Mouse (Mus musculus): ENCODE results near the gene Art4. TPM values are rescaled to one million over a fixed set of nuclear protein-coding genes. Genes with fewer than 3 reads are reported as not detected.

The Art4 gene
- polyA plus RNA-seq, 1 experiment: 12.8 TPM

DNA sequence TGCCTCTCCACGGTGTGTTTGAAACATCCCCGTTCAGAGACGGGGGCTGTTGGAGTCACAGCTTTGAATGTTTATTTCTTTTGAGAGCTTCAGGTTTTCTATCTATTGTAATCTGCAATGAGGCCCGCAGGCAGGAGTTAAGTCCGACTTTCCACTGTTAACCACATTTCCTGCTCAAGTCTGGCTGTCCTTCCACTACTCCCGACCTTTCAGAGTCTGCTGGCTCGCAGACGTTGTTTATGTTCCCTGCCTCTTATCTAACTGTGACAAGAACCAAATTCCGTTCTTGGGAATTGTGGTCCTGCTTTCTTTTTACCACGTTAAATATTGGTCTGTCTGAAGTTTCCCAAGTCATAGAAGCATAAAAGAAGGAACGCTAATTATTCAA lies 334 bp upstream of the Art4 start:
- peak overlapping the region; percentile 61; the same call in 1 of the 2 replicates for H3K4me3 ChIP-seq (ENCODE audit: control insufficient read depth, insufficient read depth, low read length)
- peaks cover 34% of the 10 kb centered on the region for H3K4me1 ChIP-seq (replicated peaks; ENCODE audit: control insufficient read depth, insufficient read depth, low read length)
- H3K27me3 ChIP-seq (ENCODE audit: control insufficient read depth, insufficient read depth, low read length): no peaks in the 10 kb centered on the region
- 10% methylated on average over 11 of the region's 11 CpGs for WGBS
- peak overlapping the region; percentile 91 for H3K27ac ChIP-seq (ENCODE audit: control insufficient read depth, insufficient read depth, low read length)
- no peak for DNase-seq
- TF ChIP-seq POLR2A (IDR thresholded peaks at IDR 0.05; ENCODE audit: control insufficient read depth, extremely low read depth, insufficient read depth, low read length, poor library complexity) (no peak), CTCF (IDR thresholded peaks at IDR 0.05; ENCODE audit: borderline replicate concordance, control insufficient read depth, extremely low read depth, insufficient read depth, low read length, poor library complexity) (no peak)
- no peaks in the 10 kb centered on the region for H3K36me3 ChIP-seq (ENCODE audit: control insufficient read depth, insufficient read depth, low read length)

DNA sequence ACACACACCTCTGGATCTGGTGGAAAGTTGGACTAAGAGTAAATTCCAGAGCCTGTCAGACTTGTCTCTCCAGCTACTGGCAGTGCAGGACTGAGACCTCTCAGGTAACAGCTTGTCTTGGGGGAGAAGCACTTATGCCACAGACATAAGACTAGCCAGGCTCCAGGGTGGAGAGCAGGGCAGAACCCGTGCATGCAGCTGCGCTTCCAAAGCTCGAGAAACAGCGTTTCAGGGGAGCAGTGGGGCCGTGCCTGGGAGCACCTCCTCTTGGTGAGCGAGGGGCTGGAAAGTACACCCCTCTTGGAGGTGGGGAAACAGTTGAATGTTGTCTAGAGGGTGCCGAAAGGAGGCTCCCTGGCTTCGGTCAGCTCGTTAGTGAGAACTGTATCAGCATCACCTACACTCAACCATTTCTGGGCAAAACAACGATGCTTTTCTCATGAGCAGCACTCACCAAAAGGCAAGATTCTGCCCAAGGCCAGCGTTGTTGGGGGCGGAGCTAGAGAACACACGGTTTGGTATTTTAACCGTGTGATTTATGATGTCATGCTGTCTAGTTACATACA lies 1.4 kb downstream of the Art4 start:
- peaks cover 46% of the 10 kb centered on the region for H3K4me1 ChIP-seq (replicated peaks; ENCODE audit: control insufficient read depth, insufficient read depth, low read length)
- peak overlapping the region; percentile 44 for H3K4me3 ChIP-seq (ENCODE audit: control insufficient read depth, insufficient read depth, low read length)
- TF ChIP-seq CTCF (IDR thresholded peaks at IDR 0.05; ENCODE audit: borderline replicate concordance, control insufficient read depth, extremely low read depth, insufficient read depth, low read length, poor library complexity) (no peak), POLR2A (IDR thresholded peaks at IDR 0.05; ENCODE audit: control insufficient read depth, extremely low read depth, insufficient read depth, low read length, poor library complexity) (no peak)
- no peaks in the 10 kb centered on the region for H3K27me3 ChIP-seq (ENCODE audit: control insufficient read depth, insufficient read depth, low read length)
- H3K27ac ChIP-seq (ENCODE audit: control insufficient read depth, insufficient read depth, low read length): peak overlapping the region; percentile 100
- WGBS: 3% methylated on average over 14 of the region's 14 CpGs
- peak; percentile 64 for DNase-seq
- no peaks in the 10 kb centered on the region for H3K36me3 ChIP-seq (ENCODE audit: control insufficient read depth, insufficient read depth, low read length)

DNA sequence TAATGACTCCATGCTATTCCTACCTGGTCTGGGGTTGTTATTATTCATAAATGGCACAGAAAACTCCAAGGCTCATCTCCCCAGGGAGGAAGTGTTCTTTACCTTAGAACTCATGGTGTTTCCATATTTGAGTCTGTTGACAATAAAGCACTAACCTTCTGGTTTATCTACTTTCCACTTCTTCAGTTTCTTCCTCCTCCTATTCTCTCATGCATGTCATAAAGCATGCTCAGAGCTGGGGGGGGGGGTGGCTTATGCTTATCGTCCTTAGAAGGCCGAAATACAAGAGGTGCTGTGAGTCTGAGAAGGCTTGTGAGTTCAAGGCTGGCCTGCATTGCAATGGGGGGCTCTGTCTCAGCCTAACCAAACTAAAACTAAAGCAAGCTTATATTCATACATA lies 2.4 kb downstream of the Art4 start:
- Histone ChIP-seq H3K4me3 (ENCODE audit: control insufficient read depth, insufficient read depth, low read length) (no peak overlapping the region), H3K27ac (ENCODE audit: control insufficient read depth, insufficient read depth, low read length) (peak overlapping the region; percentile 100), H3K36me3 (ENCODE audit: control insufficient read depth, insufficient read depth, low read length) (no peaks in the 10 kb centered on the region), H3K4me1 (replicated peaks; ENCODE audit: control insufficient read depth, insufficient read depth, low read length) (peaks cover 49% of the 10 kb centered on the region), H3K27me3 (ENCODE audit: control insufficient read depth, insufficient read depth, low read length) (no peaks in the 10 kb centered on the region)
- TF ChIP-seq CTCF (IDR thresholded peaks at IDR 0.05; ENCODE audit: borderline replicate concordance, control insufficient read depth, extremely low read depth, insufficient read depth, low read length, poor library complexity) (no peak), POLR2A (IDR thresholded peaks at IDR 0.05; ENCODE audit: control insufficient read depth, extremely low read depth, insufficient read depth, low read length, poor library complexity) (no peak)
- WGBS: 50% methylated on average over 2 of the region's 2 CpGs
- no peak for DNase-seq

DNA sequence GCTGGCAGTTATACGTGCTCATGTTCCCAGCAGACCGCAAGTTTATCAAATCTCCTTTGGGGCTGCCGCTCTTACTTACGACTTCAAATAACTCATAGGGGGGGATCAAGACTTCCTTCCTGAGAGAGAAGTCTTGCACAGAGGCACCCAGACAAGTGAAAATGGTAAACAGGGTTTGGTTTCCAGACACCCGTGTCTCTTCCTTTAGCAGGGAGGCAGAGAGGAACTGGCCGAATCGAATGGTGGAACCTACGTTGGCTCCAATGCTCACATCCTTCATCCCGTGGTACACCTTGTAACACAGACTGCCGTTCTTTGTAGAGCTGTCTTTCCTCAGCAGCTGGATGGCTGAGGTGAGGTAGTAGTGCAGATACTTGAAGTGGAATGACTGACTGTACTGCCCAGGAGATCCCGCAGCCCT lies 3.2 kb downstream of the Art4 start:
- Histone ChIP-seq H3K27me3 (ENCODE audit: control insufficient read depth, insufficient read depth, low read length) (no peaks in the 10 kb centered on the region), H3K4me3 (ENCODE audit: control insufficient read depth, insufficient read depth, low read length) (peak overlapping the region; percentile 28), H3K4me1 (replicated peaks; ENCODE audit: control insufficient read depth, insufficient read depth, low read length) (peaks cover 53% of the 10 kb centered on the region), H3K36me3 (ENCODE audit: control insufficient read depth, insufficient read depth, low read length) (no peaks in the 10 kb centered on the region), H3K27ac (ENCODE audit: control insufficient read depth, insufficient read depth, low read length) (peak overlapping the region; percentile 100)
- 7% methylated on average over 11 of the region's 11 CpGs for WGBS
- TF ChIP-seq CTCF (IDR thresholded peaks at IDR 0.05; ENCODE audit: borderline replicate concordance, control insufficient read depth, extremely low read depth, insufficient read depth, low read length, poor library complexity) (no peak), POLR2A (IDR thresholded peaks at IDR 0.05; ENCODE audit: control insufficient read depth, extremely low read depth, insufficient read depth, low read length, poor library complexity) (peak; percentile 39; the same call in 1 of the 2 replicates)
- peak; percentile 69 for DNase-seq

DNA sequence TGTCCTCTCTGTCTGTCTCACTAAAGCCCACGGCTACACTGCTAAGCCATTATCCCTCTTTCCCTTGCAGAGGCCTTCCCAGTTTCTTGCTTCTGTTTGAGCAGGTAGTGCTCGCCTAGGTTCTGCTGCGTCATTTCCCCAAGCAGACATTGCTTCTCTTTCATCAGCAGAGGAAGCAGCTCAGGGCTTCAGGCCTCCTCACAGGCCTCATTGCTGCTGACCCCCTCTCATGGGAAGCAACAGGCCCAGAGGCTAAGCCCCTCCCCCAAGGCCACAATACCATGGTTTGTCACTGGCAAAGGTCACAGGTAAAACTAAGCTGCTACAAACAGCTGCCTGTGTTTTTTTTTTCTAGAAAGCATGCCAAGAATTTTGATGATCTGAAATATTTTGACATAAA lies 4.8 kb downstream of the Art4 start:
- Histone ChIP-seq H3K27ac (ENCODE audit: control insufficient read depth, insufficient read depth, low read length) (peak overlapping the region; percentile 54), H3K4me3 (ENCODE audit: control insufficient read depth, insufficient read depth, low read length) (no peak overlapping the region), H3K36me3 (ENCODE audit: control insufficient read depth, insufficient read depth, low read length) (no peaks in the 10 kb centered on the region), H3K27me3 (ENCODE audit: control insufficient read depth, insufficient read depth, low read length) (no peaks in the 10 kb centered on the region), H3K4me1 (replicated peaks; ENCODE audit: control insufficient read depth, insufficient read depth, low read length) (peaks cover 52% of the 10 kb centered on the region)
- WGBS: 28% methylated on average over 3 of the region's 3 CpGs
- DNase-seq: peak; percentile 42
- TF ChIP-seq POLR2A (IDR thresholded peaks at IDR 0.05; ENCODE audit: control insufficient read depth, extremely low read depth, insufficient read depth, low read length, poor library complexity): no peak
- no peak for TF ChIP-seq CTCF (IDR thresholded peaks at IDR 0.05; ENCODE audit: borderline replicate concordance, control insufficient read depth, extremely low read depth, insufficient read depth, low read length, poor library complexity)

DNA sequence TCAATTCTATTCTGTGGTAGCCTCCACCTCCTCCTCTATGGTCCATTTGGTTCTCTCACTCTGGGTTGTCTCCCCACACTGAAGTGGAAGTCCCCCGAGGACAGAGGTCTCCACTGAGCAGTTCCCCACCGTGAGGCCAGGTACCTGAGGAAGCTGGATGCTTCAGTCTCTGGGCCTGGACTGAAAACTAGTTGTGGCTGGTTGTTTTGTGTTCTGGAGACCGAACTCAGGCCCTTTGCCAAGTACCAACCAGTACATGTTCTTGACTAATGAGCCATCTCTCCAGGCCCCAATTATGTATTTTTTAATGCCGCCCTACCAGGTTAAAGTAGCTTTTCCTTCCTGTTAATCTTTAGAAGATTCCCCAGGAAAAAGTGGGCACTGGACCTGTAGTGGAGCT lies 5.2 kb downstream of the Art4 start:
- no peaks in the 10 kb centered on the region for H3K36me3 ChIP-seq (ENCODE audit: control insufficient read depth, insufficient read depth, low read length)
- no peak overlapping the region for H3K4me3 ChIP-seq (ENCODE audit: control insufficient read depth, insufficient read depth, low read length)
- TF ChIP-seq POLR2A (IDR thresholded peaks at IDR 0.05; ENCODE audit: control insufficient read depth, extremely low read depth, insufficient read depth, low read length, poor library complexity) (no peak), CTCF (IDR thresholded peaks at IDR 0.05; ENCODE audit: borderline replicate concordance, control insufficient read depth, extremely low read depth, insufficient read depth, low read length, poor library complexity) (no peak)
- WGBS: 72% methylated on average over 4 of the region's 4 CpGs
- H3K4me1 ChIP-seq (replicated peaks; ENCODE audit: control insufficient read depth, insufficient read depth, low read length): peaks cover 48% of the 10 kb centered on the region
- H3K27ac ChIP-seq (ENCODE audit: control insufficient read depth, insufficient read depth, low read length): peak overlapping the region; percentile 54
- no peaks in the 10 kb centered on the region for H3K27me3 ChIP-seq (ENCODE audit: control insufficient read depth, insufficient read depth, low read length)
- DNase-seq: no peak

DNA sequence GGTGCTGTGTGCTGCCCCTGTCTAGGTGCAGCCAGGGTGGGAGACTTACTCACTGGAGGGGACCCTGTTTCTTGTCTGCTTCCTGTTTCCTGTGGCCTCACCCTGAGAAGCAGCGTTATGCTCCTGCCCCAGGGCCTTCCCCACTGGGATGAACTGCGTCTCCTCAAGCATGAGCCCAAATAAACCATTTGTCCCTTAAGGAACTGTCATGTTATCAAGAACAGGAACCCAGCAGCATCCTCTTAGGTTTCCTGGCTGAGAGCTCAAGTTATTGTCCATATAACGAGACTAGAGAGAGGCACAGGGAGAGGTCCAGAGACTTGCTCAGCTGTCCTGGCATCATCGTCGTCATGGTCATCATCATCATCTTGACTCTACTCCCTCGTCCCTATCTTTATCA lies 7.3 kb downstream of the Art4 start:
- WGBS: 75% methylated on average over 6 of the region's 6 CpGs
- Histone ChIP-seq H3K27me3 (ENCODE audit: control insufficient read depth, insufficient read depth, low read length) (no peaks in the 10 kb centered on the region), H3K27ac (ENCODE audit: control insufficient read depth, insufficient read depth, low read length) (no peak overlapping the region), H3K36me3 (ENCODE audit: control insufficient read depth, insufficient read depth, low read length) (no peaks in the 10 kb centered on the region), H3K4me1 (replicated peaks; ENCODE audit: control insufficient read depth, insufficient read depth, low read length) (peaks cover 34% of the 10 kb centered on the region), H3K4me3 (ENCODE audit: control insufficient read depth, insufficient read depth, low read length) (no peak overlapping the region)
- DNase-seq: no peak
- TF ChIP-seq POLR2A (IDR thresholded peaks at IDR 0.05; ENCODE audit: control insufficient read depth, extremely low read depth, insufficient read depth, low read length, poor library complexity) (no peak), CTCF (IDR thresholded peaks at IDR 0.05; ENCODE audit: borderline replicate concordance, control insufficient read depth, extremely low read depth, insufficient read depth, low read length, poor library complexity) (no peak)

Measured in thymus, adult 2 months (tissue).